In genomic region chr12:112473777-112474176, GRCm38 (mm10) we compare ENCODE assay signal across 8 mouse cellular contexts. TPM values are rescaled to one million over a fixed set of nuclear protein-coding genes. Genes with fewer than 3 reads are reported as not detected.
DNase-seq lines count a peak whose midpoint lies in the region; ATAC-seq and TF ChIP-seq lines count a peak whose summit lies in the region.

No protein-coding gene starts in this region.

- peak; percentile 59; the same call in 1 of the 2 replicates for ATAC-seq in embryonic facial prominence, embryonic 15.5 days (ENCODE audit: insufficient number of reproducible peaks, low FRiP score, low TSS enrichment, low read depth)
- ATAC-seq in kidney, postnatal 0 days (replicated peaks; ENCODE audit: low FRiP score, low read depth), result peak; percentile 69
- ATAC-seq in liver, embryonic 11.5 days (replicated peaks; ENCODE audit: low FRiP score), result no peak; the same call in 1 of the 2 replicates
- ATAC-seq in neural tube, embryonic 13.5 days (ENCODE audit: low read depth), result peak; percentile 60; the same call in 1 of the 2 replicates

- WGBS in embryonic facial prominence, embryonic 15.5 days, result 19% methylated on average over 9 of the region's 9 CpGs
- WGBS in heart, embryonic 10.5 days, result 15% methylated on average over 9 of the region's 9 CpGs
- 17% methylated on average over 9 of the region's 9 CpGs for WGBS in kidney, postnatal 0 days
- 25% methylated on average over 9 of the region's 9 CpGs for WGBS in liver, embryonic 11.5 days
- 11% methylated on average over 9 of the region's 9 CpGs for WGBS in neural tube, embryonic 13.5 days

- DNase-seq in 3134 (ENCODE audit: extremely low read depth, insufficient read length, low spot score), result peak; percentile 25
- peak; percentile 89 to 90 for DNase-seq in adrenal gland, postnatal 36 days
- peak; percentile 87 for DNase-seq in heart, embryonic 10.5 days (ENCODE audit: low spot score)
- DNase-seq in kidney, postnatal 0 days (ENCODE audit: low spot score), result peak; percentile 90
- DNase-seq in liver, embryonic 11.5 days (ENCODE audit: low spot score), result peak; percentile 68
- DNase-seq in telencephalon, adult 2 months (ENCODE audit: low read depth, low spot score), result peak; percentile 29

- no peak overlapping the region for H3K27ac ChIP-seq in embryonic facial prominence, embryonic 15.5 days (replicated peaks)
- 0 out of 2 replicates have a peak overlapping the region, but pooled peaks have one; percentile 3 for H3K27ac ChIP-seq in heart, embryonic 10.5 days
- no peak overlapping the region for H3K27ac ChIP-seq in kidney, postnatal 0 days
- H3K27ac ChIP-seq in liver, embryonic 11.5 days (ENCODE audit: low read depth, low read length), result no peak overlapping the region
- H3K27ac ChIP-seq in neural tube, embryonic 13.5 days (replicated peaks), result peak overlapping the region; percentile 25; the same call in 1 of the 2 replicates

- H3K36me3 ChIP-seq in embryonic facial prominence, embryonic 15.5 days, result no peaks in the 10 kb centered on the region
- H3K36me3 ChIP-seq in heart, embryonic 10.5 days, result no peaks in the 10 kb centered on the region
- H3K36me3 ChIP-seq in kidney, postnatal 0 days (ENCODE audit: insufficient read depth, low read length), result no peaks in the 10 kb centered on the region
- H3K36me3 ChIP-seq in liver, embryonic 11.5 days (ENCODE audit: control insufficient read depth, insufficient read depth, low read length), result no peaks in the 10 kb centered on the region
- no peaks in the 10 kb centered on the region for H3K36me3 ChIP-seq in neural tube, embryonic 13.5 days

- H3K9ac ChIP-seq in embryonic facial prominence, embryonic 15.5 days, result no peak overlapping the region
- H3K9ac ChIP-seq in kidney, postnatal 0 days (ENCODE audit: low read depth, low read length), result no peak overlapping the region
- H3K9ac ChIP-seq in liver, embryonic 11.5 days (ENCODE audit: low read depth, low read length), result no peak overlapping the region
- no peak overlapping the region for H3K9ac ChIP-seq in neural tube, embryonic 13.5 days

- no peak overlapping the region for H3K4me3 ChIP-seq in embryonic facial prominence, embryonic 15.5 days (replicated peaks)
- H3K4me3 ChIP-seq in heart, embryonic 10.5 days, result no peak overlapping the region
- H3K4me3 ChIP-seq in kidney, postnatal 0 days (replicated peaks; ENCODE audit: low read depth, low read length), result no peak overlapping the region
- no peak overlapping the region for H3K4me3 ChIP-seq in liver, embryonic 11.5 days (ENCODE audit: low read depth, low read length)
- H3K4me3 ChIP-seq in neural tube, embryonic 13.5 days, result no peak overlapping the region

- H3K9me3 ChIP-seq in embryonic facial prominence, embryonic 15.5 days (replicated peaks), result no peaks in the 10 kb centered on the region
- H3K9me3 ChIP-seq in heart, embryonic 10.5 days, result no peaks in the 10 kb centered on the region
- no peaks in the 10 kb centered on the region for H3K9me3 ChIP-seq in kidney, postnatal 0 days (replicated peaks; ENCODE audit: low read length)
- H3K9me3 ChIP-seq in liver, embryonic 11.5 days (ENCODE audit: control insufficient read depth, low read length), result no peaks in the 10 kb centered on the region
- no peaks in the 10 kb centered on the region for H3K9me3 ChIP-seq in neural tube, embryonic 13.5 days

- peaks cover 39% of the 10 kb centered on the region for H3K27me3 ChIP-seq in embryonic facial prominence, embryonic 15.5 days
- H3K27me3 ChIP-seq in heart, embryonic 10.5 days (ENCODE audit: insufficient read depth, poor library complexity, severe bottlenecking), result peaks cover 85% of the 10 kb centered on the region
- no peaks in the 10 kb centered on the region for H3K27me3 ChIP-seq in kidney, postnatal 0 days (ENCODE audit: insufficient read depth, low read length)
- peaks cover 7% of the 10 kb centered on the region; the same call in 1 of the 2 replicates for H3K27me3 ChIP-seq in liver, embryonic 11.5 days (replicated peaks; ENCODE audit: control insufficient read depth, insufficient read depth, low read length)
- peaks cover 50% of the 10 kb centered on the region for H3K27me3 ChIP-seq in neural tube, embryonic 13.5 days

- no peak overlapping the region for H3K4me2 ChIP-seq in embryonic facial prominence, embryonic 15.5 days (replicated peaks)
- no peak overlapping the region for H3K4me2 ChIP-seq in kidney, postnatal 0 days (ENCODE audit: low read length)
- H3K4me2 ChIP-seq in liver, embryonic 11.5 days, result no peak overlapping the region
- no peak overlapping the region for H3K4me2 ChIP-seq in neural tube, embryonic 13.5 days

- TF ChIP-seq CTCF in kidney, postnatal 0 days (IDR thresholded peaks at IDR 0.05; ENCODE audit: low read depth), result peak; percentile 98

- H3K4me1 ChIP-seq in embryonic facial prominence, embryonic 15.5 days, result no peaks in the 10 kb centered on the region
- no peaks in the 10 kb centered on the region for H3K4me1 ChIP-seq in heart, embryonic 10.5 days
- H3K4me1 ChIP-seq in kidney, postnatal 0 days (replicated peaks; ENCODE audit: insufficient read depth, low read length), result no peaks in the 10 kb centered on the region
- no peaks in the 10 kb centered on the region for H3K4me1 ChIP-seq in liver, embryonic 11.5 days (replicated peaks; ENCODE audit: control insufficient read depth, insufficient read depth, low read length)
- peaks cover 67% of the 10 kb centered on the region for H3K4me1 ChIP-seq in neural tube, embryonic 13.5 days (replicated peaks)

RNA-seq across cellular contexts. Expression of gene A530016L24Rik, which starts 15.5 kb away (rescaled TPM):
- 10 to 100 TPM; 21.7 to 41.5 TPM for total RNA-seq in adrenal gland, postnatal 36 days (2021)
- 0.48 and 0.49 TPM in 2 replicates for polyA plus RNA-seq in embryonic facial prominence, embryonic 15.5 days (2015; fragmentation: Nextera tagmentation; extraction: Ambion mirVana)
- polyA plus RNA-seq in heart, embryonic 10.5 days (2016; fragmentation: Nextera tagmentation; extraction: Ambion mirVana), result 5.6 and 12.4 TPM in 2 replicates
- polyA plus RNA-seq in kidney, postnatal 0 days (2015; fragmentation: Nextera tagmentation; extraction: Ambion mirVana), result 0.36 and 0.43 TPM in 2 replicates
- polyA plus RNA-seq in liver, embryonic 11.5 days (2014; fragmentation: Nextera tagmentation; extraction: Ambion mirVana), result 0.11 and 0.12 TPM in 2 replicates
- 0.27 and 0.30 TPM in 2 replicates for polyA plus RNA-seq in neural tube, embryonic 13.5 days (2015; fragmentation: Nextera tagmentation; extraction: Ambion mirVana)

RNA-seq across cellular contexts. Expression of gene Tmem179, which starts 42.8 kb away (rescaled TPM):
- 1 to 10 TPM; 4.3 to 5.6 TPM for total RNA-seq in adrenal gland, postnatal 36 days (2021)
- 0.45 TPM in 2 replicates for polyA plus RNA-seq in embryonic facial prominence, embryonic 15.5 days (2015; fragmentation: Nextera tagmentation; extraction: Ambion mirVana)
- polyA plus RNA-seq in heart, embryonic 10.5 days (2016; fragmentation: Nextera tagmentation; extraction: Ambion mirVana), result 1.2 and 1.5 TPM in 2 replicates
- polyA plus RNA-seq in kidney, postnatal 0 days (2015; fragmentation: Nextera tagmentation; extraction: Ambion mirVana), result 0.25 and 0.27 TPM in 2 replicates
- polyA plus RNA-seq in liver, embryonic 11.5 days (2014; fragmentation: Nextera tagmentation; extraction: Ambion mirVana), result 0.70 and 0.71 TPM in 2 replicates
- 35.3 and 36.6 TPM in 2 replicates for polyA plus RNA-seq in neural tube, embryonic 13.5 days (2015; fragmentation: Nextera tagmentation; extraction: Ambion mirVana)

Comparison
In these comparisons a context has a peak if more than half of its experiments do, and no peak if none do; other contexts are left out.
1. DNase-seq: peak in every context shown above with its lines; median percentile 90 in kidney, postnatal 0 days; 90 in adrenal gland, postnatal 36 days; 87 in heart, embryonic 10.5 days; 68 in liver, embryonic 11.5 days; 29 in telencephalon, adult 2 months; 25 in 3134.
2. H3K27ac ChIP-seq: peak in heart, embryonic 10.5 days (single experiment) and neural tube, embryonic 13.5 days (single experiment); none in embryonic facial prominence, embryonic 15.5 days (single experiment), kidney, postnatal 0 days (single experiment) and liver, embryonic 11.5 days (single experiment).
3. RNA of gene Tmem179, which starts 42.8 kb away (polyA plus RNA-seq): 35.3 to 36.6 TPM in neural tube, embryonic 13.5 days; 1.2 to 1.5 TPM in heart, embryonic 10.5 days, 0.70 to 0.71 TPM in liver, embryonic 11.5 days, 0.45 TPM in embryonic facial prominence, embryonic 15.5 days and 0.25 to 0.27 TPM in kidney, postnatal 0 days; every median in the first group is over 10 times any median in the second.